Mouse (Mus musculus) heart, adult 18-20 months (tissue): Measurements from ENCODE around the gene Scamp4. TPM values are rescaled to one million over a fixed set of nuclear protein-coding genes. Genes with fewer than 3 reads are reported as not detected.
"Not testable (repeated sequence)": the region's sequence is repeated elsewhere in the genome, so short reads cannot be mapped to it uniquely, and the experiment has no call there.

Experiments
- DNase-seq, 2 experiments: peaks; one replicate each; pipeline ENCODE4 v3.0.0; 2021 to 2022; ENCODE audit warnings: mixed read lengths in 1 of 2
- total RNA-seq, 2 experiments: library from RNA; stranded (reverse); gene quantifications; 2 replicates each; pipeline ENCODE4 v1.2.3; 2021

Gene Scamp4
- total RNA-seq, 2 experiments from 2014 or later: 20.1 to 22.2 TPM

DNA sequence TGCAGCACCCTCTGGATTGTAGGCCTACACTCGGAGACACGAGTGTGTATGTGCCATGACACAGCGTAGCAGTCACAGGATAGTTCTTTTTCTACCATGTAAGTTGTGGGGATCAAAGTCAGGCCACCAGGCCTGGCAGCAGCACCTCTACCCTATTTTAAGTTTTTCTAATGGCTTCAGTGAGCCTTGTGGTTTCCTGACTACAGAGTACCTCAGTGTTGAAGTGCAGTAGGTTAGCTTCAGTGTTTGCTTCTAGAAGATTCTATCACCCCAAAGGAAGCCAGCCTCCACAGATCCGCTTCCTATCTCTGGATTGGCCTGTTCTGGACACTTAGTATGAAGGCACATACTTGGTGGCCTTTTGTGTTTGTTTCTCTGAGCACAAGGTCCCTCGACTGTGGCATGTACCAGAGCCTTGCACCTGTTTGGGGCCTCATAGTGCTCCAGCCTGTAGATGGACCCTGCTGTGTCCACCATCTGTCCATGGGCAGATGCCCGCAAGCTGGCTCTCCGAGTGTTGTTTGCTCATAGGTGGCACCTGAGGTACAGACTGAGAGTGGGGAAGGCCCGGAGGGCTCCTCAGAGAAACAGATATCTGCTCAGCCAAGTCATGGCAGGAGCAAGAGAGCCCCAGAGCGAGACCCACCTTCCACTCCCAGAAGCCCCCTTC, 7.6 kb downstream of the Scamp4 start:
- no peak for DNase-seq

GRCm38 (mm10) chr10:80611024-80611423, 8.4 kb downstream of the Scamp4 start:
- DNase-seq: peak in 1 of 2 experiments; percentile 68

DNA sequence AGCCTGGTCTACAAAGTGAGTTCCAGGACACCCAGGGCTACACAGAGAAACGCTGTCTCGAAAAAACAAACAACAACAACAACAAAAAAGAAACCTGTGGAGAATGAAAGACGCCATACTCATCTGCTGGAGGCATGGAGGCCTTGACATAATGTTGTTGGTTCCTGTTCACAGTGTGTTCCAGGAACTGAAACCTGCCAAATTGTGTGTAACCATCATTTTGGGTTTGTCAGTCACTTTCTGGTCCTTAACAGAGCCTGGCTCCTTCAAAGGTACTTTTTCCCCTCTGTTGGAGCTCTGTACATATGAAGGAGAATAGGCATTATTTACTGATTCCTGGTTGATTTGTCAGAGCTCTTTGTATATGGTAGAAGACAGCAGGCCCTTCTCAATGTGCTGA, 9.2 kb downstream of the Scamp4 start:
- no peak for DNase-seq

DNA sequence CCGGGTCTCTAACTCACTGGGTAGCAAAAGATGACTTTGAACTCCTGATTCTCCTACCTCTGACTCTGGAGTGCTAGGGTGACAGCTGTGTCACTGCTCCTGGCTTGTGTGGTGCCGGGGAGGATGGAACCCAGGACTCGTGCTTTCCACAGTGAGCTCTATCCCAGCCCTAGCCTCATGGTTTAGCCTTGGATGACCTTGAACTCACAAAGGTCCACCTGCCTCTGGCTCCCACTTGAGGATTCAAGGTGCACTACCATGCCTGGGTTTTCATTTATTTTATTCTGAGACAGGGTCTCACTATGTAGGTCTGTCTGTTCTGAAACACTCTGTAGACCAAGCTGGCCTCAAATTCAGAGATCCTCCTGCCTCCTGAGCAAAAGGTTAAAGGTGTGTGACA, 11.1 kb downstream of the Scamp4 start:
- no peak for DNase-seq

DNA sequence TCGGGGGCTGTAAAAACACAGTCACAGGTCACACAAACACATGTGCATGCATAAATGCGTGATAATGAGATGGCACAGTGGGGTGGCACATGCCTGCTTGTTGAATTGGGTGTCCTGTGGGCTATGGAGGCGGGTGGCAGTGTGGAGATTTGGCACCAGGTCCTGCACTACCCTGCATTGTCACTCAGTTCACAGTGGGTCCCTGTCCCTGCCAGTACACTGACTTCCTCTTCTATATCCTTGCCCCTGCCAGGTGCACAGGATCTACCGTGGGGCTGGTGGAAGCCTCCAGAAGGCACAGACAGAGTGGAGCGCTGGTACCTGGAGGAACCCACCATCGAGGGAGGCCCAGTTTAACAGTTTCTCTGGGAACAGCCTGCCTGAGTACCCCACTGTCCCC, 11.7 kb downstream of the Scamp4 start:
- no peak for DNase-seq

DNA sequence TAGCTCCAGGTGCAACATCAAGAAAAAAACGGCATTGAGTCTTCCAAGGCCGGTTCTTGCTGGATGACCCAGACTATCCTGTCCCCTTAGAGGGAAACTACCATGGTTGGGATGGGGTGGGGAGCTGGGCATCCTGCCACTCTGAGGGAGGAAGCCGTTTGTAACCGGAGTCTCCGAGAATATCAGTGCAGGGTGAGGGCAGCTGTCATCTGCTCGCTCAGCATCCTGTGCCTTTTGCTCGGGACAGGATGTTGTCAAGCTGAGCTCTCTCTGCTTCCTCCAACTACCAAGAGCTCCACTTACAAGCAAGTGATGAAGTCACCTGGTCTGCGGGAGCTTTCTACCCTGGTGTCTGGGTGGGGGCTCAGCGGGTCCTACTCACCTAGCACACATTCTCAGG, 15.5 kb downstream of the Scamp4 start:
- peak in 1 of 2 experiments; percentile 54 for DNase-seq

DNA sequence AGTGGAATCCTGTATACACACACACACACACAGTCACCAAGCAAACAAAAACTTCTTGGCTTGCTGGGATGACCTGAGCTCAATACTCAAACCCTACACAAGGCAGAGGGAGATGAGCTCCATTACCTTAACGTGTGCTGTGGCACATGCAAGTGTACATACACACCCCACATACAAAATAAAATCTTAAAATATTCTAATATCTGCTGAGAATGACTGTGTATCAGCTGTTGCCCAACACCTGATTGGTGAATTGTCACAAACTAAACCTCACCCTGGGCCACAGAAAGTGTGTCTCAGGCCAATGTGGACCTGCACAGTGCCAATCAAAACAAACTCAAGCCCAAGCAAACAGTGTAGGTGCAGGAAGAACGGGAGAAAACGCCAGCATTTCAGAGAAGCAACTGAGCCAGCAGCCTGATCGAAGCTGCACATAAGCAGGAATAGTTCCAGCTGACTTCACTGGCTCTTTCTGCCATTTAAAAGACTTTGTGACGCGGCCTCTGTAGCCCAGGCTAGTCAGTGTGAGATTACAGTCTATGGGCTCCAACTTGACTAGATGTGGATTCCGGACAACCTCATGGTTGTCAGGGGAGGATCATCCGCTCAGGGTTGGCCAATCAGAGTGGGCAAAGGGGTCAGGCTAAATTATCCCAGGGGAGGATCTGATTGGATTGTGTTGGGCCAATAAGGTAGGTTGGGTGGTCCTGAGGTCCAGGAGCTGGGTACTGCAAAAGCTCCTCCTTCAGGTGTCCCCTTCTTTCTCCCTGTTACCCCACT, 17.0 kb downstream of the Scamp4 start:
- DNase-seq: peak; percentile 27 to 51

DNA sequence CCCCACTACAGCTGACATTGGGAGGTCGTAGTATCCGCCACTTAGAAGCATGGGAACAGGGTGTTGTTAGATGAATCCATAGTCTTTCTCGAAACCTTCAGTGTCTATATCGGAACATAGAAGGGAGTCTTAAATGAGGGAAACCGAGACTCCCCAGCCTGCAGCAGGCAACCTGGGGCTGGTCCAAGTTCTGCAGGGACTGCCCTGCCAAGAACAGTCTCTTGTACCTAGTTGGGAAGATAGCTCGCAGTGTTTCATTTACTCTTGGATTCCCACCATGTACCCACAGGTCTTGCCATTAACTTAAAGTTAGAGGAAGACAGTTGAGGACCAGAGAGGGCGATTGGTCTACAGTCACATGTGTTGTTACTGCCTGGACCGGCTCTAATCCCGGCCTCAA, 17.7 kb downstream of the Scamp4 start:
- no peak for DNase-seq

GRCm38 (mm10) chr10:80620796-80621689, 18.4 kb downstream of the Scamp4 start:
- no peak for DNase-seq

- no peak for DNase-seq
Observed at GRCm38 (mm10) chr10:80621690-80621939, 18.9 kb downstream of the Scamp4 start.

DNA sequence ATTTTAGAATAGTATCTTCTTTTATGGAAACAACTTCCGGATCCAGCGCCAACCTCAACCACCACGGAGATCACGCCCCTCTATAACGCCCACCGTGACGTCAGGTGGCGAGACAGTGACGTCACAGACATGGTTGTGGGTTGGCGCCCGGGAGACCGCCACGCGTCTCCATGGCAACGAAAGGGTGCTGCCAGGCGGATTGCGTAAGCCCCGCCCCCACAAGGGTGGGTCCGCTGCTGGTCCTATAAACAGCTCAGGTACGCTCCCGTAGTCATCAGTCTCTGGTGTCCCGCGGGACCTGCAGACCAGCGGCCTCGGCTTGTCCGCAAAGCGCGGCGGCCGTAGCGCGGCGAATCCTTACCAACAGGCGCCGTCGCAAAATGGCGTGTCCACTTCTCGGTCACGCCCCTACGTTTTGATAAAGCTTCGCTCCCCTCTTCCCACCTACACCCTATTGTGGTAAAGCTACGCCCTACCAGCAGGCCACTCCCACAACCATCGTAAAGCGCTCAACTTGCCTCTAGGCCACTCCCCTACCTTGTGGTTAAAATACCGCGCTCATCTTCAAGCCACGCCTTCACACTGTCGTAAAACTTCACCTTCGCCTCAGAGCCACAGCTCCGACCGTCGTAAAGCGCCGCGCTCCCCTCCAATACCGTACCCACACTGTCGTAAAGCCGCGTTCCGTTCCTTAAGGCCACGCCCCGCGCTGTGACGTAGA, 19.4 kb downstream of the Scamp4 start:
- DNase-seq: peak; percentile 99

DNA sequence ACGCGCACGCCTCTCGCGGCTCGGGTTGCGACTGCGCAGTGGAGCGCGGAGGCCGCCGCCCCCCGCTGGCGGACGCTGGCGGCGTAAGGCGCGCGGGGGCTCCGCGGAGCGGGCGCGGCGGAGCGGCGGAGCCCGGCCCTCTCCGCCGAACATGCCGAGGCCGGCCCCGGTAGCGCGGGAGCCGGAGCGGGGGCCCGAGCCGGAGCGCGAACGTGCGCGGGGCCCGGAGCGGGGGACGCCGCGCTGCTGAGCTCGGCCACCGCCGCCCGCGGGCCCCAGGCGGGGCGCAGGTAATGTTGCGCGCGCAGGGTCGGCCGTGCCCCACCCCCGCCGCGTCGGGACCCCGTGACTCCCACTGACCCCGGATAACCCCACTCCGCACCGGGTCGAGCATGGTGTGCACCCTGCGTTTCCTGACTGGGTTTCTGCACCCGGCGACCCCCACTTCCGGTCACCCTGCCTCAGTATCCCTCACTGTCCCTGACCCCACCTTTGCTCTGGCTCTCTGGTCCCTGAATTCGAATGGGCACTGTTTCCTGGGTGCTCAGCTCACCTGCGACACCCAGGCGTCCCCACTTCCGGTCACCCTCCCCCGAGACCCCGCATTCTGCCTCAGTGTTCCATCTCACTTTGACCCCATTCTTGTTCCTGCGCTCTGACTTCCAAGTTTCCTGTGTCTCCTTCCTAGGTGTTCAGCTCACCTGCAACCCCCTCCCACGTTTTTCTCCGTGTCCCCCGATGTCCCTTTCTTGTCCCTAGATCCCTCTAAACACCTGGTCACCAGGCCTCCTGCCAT, 20.2 kb downstream of the Scamp4 start, which contains the start of gene Csnk1g2:
Gene Csnk1g2, plus strand, starts transcription at position 178 of the 796 bp plus-strand sequence.
- DNase-seq: peak in 1 of 2 experiments; percentile 45

DNA sequence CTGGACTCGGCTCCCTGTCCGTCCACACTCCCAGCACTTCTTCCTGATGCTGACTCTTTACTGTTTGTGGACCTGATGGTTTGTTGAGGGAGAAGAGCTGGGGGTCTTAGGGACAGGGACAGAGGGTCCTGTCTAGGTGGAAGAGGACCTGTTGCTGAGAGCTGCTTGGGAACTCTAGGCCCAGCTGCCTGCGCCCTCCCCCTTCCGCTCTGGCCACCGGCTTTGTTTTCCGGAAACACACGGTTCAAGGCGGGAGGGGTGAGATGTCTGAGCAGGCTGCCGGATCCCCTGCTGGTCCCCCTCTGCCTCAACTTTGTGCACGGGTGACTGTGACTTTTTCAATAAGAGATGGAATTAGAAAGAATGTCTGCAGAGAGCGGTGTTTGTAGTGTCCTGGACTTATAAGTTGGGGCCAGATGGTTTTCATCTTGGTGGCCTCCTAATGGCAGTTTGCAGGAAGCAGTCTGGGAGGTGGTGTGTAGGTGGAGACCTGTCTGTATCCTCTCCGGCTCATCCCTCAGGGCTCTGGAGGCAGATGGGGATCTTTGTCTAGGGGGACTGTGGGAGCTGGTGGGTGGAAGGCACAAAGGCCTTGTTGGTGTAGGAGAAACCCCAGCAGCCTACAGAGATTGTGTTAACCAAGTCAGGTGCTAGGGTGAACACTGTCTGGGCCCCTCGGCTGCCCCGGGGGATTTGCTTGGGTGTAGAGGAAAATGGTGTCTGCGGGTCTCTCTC, 21.0 kb downstream of the Scamp4 start:
- DNase-seq: peak; percentile 72 to 83

DNA sequence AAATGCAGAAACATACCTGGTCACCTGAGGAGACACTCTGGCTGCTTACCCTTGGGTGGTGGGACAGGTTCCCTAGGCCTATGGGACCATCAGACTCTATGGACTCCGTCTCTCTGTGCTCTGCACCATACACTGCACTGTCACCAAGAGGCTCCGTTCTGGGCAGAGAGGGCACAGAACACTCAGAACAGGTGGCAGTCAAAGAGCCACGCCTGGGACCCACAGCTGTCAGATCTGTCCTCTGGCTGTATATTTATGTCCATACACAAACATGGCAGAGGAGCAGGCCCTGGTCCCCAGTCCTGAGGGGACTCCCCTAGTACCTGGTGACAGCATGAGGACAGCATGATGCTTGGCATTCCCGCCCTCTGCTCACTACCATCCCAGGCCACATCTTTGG, 23.1 kb downstream of the Scamp4 start:
- no peak for DNase-seq

DNA sequence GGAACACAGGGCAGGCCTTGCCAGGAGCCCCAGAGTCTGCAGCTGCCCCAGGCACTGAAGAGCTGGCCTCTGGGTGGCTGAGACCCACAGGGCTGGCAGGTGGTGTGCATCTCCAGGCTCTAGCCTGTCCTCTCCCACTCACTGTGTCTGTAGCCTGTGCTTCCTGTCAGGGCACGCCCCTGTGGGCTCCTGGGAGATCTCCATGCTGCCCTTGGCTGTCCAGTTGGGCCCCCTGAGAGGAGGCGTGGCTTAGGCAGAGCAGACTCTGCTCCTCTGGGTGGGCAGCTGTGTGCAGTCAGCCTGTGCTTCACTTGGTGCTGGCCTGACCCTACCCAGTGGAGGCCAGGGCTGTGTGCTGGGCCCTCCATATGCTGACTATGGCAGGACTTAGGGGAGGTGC, 25.0 kb downstream of the Scamp4 start:
- peak; percentile 48 to 75 for DNase-seq

DNA sequence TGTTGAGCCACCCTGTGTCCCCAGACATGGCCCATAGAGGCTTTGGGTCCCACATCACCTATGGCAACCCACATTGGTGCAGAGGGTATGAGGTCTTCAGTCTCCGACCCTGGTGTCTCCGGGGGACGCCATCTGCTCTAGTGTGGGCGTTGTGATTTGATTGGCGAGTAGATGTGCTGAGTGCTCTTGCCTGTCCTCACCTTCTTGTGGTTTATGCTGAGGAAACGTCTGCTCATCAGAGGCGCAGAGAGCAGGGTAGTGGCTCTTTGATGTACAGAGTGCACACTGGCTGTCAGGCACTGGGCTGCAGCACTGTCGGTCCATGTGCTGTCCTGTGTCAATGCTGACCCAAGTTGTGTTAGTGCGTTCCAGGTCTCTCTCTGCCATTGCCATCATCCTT, 26.3 kb downstream of the Scamp4 start:
- no peak for DNase-seq

DNA sequence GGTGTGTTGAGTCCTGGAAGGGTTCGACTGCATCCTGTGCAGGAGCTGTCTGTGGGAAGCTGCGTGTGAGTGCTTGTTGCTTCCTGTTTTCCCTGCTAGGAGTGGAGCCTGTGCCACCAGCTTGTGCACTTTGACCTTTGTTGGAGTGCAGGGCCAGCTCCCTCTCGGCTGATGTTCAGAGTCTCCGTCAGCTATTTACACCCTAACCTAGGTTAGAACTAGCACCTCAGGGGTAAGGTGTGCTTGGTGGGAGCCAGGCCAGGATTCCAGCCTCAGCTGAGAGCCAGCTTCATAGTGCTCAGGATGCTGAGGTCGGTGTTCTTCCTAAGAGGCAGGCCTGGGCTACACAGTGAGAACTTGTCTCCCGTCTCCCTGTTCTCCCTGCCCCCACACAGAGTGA, 32.7 kb downstream of the Scamp4 start:
- no peak for DNase-seq

GRCm38 (mm10) chr10:80646936-80647335, 44.3 kb downstream of the Scamp4 start:
- no peak for DNase-seq

DNA sequence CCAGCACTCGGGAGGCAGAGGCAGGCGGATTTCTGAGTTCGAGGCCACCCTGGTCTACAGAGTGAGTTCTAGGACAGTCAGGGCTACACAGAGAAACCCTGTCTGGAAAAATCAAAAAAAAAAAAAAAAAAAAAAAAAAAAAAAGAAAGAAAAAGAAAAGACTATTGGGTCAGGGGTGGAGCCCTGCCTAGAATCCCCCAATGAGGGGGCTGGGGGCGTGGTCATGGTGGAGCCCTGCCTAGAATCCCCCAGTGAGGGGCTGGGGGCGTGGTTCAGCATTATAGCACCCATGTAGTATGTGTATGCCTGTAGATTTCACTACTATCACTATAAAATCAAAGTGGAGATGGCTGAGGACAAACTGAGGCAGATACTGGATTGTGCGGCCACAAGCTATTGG, 47.2 kb downstream of the Scamp4 start:
- DNase-seq: not testable (repeated sequence)

DNA sequence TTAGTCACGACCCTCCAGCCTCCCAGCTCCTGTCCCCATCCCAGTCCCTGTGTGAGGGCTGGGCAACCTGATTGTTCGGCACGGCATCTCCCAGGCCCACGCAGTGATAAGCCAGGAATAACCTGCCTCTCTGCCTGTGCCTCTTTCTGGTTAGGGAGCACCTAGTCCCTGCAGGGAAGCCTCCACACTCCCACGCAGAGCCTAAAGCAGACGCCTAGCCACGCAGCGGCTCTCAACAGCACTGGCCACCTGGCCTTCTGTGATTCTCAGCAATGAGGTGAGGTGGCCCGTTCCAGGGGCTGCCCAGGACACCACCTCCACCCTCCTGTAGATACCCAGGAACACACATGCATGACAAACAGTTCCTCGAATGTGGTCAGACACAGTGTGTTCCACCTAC, 47.7 kb downstream of the Scamp4 start:
- no peak for DNase-seq
